Mouse (Mus musculus) lung, adult 18-20 months (tissue): ENCODE data around the gene H2afz.
"Not testable (repeated sequence)": the region's sequence is repeated elsewhere in the genome, so short reads cannot be mapped to it uniquely, and the experiment has no call there.

Source experiments
- DNase-seq, 2 experiments: peaks; one replicate each; pipeline ENCODE4 v3.0.0; 2022; ENCODE audit warnings: mixed read lengths in 2 of 2

Gene H2afz

DNA sequence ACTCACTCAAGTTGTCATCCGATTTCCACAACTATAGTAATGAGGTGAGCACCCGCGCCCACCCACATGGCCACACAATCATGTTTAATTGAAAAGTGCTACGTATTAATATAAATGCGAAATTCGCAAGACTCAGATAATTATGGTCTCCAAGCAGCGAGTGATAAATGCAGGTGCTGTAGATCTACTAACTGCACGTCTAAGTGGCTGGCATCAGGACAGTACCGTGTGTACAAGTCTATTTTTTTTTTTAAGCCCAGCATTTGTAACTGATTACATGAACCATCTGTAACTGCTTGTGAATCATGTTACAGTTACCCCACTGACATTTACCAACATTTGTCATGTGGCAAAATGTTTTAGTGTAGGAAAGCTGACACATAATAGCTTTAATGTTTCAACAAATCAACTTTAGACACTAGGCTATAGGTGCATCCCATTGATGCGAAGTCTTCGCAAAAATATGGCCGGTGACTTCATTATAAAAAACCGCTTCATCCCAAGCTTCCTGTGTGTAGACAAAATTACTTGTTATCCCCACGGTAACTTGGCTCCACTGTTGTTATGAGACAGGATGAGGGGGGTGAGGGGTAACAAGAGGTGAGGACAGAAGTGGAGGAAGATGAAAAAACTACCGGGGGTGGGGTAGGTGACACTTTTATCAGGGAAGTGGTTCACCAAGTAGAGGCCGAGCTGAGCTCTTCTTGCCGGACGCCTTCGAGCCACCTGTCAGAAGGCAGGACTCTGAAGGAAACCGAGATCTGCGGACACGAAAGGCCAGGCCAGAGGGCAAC is 760 bp upstream of the H2afz start:
- DNase-seq: no peak

GRCm38 (mm10) chr3:137864988-137865982 is 998 bp downstream of the H2afz start:
- peak; percentile 87 to 91 for DNase-seq

GRCm38 (mm10) chr3:137867133-137867436 is 2.8 kb downstream of the H2afz start:
- no peak for DNase-seq

- DNase-seq: peak; percentile 55 to 63
These were observed 3.3 kb downstream of the H2afz start, which contains the start of gene Dnajb14 for GRCm38 (mm10) chr3:137867437-137868093. Dnajb14 (plus strand) TSS chr3:137867675.

DNA sequence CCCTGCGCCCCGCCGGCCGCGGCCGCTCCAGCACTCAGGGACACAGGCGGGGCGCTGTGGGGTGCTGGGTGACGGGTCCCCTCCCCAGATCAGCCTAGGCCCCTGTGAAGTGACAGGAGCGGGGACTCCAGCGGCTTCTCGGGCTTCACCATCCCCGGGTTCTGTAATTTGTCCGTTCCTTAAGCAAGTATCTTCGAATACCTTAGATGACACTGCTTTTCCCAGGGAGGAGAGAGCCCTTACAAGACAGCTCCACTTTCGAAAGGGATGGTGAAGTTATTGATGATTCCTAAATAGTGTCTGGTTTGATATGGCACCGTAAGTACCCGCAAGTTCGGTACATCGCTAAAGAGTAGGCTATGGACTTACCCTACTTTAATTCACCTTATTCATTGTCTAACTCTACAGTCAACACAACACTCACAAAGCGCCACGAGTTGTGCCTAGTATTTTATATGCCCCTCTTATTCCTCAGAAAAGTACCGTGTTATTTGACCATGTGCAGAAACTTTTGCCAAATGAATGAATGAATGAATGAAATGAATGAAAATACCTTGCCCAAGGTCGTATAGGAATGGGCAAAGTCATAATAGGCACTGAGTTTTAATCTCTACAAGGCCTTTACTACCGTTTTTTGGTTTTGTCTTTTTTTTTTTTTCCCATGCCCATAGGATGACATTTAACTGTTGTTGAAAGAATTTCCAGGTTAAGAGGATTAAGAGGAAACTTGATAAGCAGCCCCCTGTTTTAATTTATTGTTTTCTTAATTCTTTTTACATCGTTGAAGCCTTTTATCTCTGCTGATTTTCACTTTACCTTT is 4.0 kb downstream of the H2afz start:
- DNase-seq: no peak

GRCm38 (mm10) chr3:137869395-137869794 is 5.1 kb downstream of the H2afz start:
- peak in 1 of 2 experiments; percentile 26 for DNase-seq

DNA sequence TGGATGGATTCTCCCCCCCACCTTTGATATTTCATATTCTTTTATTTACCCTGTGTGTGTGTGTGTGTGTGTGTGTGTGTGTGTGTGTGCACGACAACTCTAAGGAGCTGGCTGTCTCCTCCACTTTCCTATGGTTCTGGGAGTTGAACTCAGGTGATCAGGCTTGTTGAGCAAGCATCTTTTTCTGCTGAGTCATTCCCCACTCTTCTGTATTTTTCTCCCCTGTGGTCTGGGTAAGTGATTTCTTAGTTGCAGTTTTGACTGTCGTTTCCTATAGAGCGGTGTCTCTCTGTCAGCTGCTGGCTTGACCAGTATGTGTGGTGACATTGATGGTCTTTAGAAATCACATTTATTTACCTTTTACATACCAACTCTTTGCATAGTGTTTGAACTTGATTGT is 15.0 kb downstream of the H2afz start:
- no peak for DNase-seq

- DNase-seq: no peak
These were observed 15.9 kb downstream of the H2afz start for GRCm38 (mm10) chr3:137880109-137880748.

DNA sequence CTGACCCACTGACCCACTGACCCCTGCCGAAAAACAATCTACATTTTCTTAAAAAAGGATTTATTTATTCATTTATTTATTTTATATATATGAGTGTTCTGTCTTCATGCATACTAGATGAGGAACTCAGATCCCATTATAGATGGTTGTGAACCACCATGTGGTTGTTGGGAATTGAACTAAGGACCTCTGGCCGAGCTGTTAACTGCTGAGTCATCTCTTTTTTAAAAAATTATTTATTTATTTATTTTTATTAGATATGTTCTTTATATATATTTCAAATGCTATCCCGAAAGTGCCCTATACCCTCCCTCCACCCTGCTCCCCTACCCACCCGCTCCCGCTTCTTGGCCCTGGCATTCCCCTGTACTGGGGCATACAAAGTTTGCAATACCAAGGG is 16.8 kb downstream of the H2afz start:
- no peak for DNase-seq

DNA sequence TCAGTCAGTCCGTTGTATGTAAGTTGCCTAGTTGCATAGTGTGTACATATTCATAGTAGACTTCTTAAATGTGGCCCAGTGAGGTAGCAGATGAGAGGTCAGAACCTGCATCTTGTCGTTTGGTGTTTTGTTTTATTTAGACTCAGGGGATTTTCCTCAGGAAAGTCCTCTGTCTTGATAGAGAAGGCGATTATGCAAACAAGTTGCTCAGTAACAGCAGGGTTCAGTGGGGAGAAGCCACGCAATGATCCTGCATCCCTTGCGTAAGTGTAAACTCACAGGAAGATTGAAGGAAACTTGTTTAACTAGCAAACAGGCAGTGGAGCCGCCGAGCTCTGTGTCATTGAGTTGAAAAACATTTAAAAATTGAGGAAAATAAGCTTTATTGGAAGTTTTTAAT is 23.7 kb downstream of the H2afz start:
- DNase-seq: no peak

DNA sequence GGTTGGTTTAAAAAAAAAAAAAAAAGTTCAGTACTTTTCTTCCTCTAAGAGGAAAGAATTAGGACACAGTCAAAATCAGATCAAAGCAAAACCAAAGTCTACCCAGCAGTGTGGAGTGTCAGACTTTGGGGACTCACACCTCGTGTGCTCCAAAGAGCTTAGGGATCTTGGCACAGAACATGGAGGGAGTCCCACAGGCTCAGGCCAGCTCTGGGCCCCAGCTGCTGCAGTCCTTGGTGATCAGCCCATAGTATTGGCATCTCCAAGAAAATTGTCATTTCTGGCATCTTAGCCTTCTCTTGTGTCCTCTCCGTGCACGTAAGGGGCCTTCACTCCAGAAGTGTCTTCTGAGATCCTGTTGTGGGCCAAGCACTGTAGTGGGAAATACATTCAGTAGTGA is 26.8 kb downstream of the H2afz start:
- DNase-seq: no peak

- DNase-seq: no peak
These were observed 27.8 kb downstream of the H2afz start for GRCm38 (mm10) chr3:137892118-137892517.

- no peak for DNase-seq
These were observed 29.5 kb downstream of the H2afz start for GRCm38 (mm10) chr3:137893789-137894188.

- no peak for DNase-seq
These were observed 30.9 kb downstream of the H2afz start for GRCm38 (mm10) chr3:137895196-137895595.

- DNase-seq: no peak
These were observed 32.1 kb downstream of the H2afz start for GRCm38 (mm10) chr3:137896386-137896785.

DNA sequence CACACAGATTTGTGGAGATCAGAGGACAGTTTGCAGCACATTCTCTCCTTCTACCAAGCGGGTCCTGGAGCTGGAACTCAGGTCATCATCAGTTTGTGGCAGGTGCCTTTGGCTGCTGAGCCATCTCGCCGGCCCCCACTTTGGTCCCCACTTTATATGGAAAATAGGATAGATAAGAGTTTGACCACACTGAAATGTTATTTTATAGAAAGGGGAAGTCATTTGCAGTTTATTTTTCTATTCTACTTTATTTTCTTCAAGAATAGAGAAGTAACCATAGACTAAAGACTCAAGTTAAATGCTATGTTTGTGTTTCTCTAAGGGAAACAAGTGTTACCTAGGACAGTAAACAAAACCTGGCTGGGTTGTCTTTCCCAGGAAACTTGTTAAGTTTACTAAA is 32.6 kb downstream of the H2afz start:
- DNase-seq: no peak

GRCm38 (mm10) chr3:137897685-137898084 is 33.4 kb downstream of the H2afz start:
- DNase-seq: no peak

- DNase-seq: peak; percentile 30 to 39
These were observed 35.9 kb downstream of the H2afz start for GRCm38 (mm10) chr3:137900149-137900548.

DNA sequence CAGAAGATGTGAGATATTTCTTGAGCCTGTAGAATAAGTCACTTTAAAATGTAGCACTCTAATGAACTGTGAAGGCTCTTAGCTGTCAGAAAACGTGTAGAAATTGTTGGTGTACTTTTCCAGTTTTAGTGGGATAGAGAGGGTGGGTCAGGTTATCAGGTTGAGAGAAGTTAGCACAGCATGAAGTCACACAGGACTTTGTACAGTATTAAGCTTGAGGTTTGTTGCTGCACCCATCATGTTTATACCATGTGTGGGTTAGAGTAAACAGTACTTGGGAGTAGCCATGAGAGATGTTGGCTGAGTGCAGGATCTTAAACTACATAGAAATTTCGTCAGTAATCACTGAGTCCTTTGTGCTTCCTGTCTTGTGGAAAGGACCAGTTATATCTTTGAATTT is 48.8 kb downstream of the H2afz start:
- no peak for DNase-seq

- DNase-seq: not testable (repeated sequence)
These were observed 50.3 kb downstream of the H2afz start for GRCm38 (mm10) chr3:137914567-137914966.
